Mouse (Mus musculus): ENCODE data around the gene Rnf181. TPM values are rescaled to one million over a fixed set of nuclear protein-coding genes. Genes with fewer than 3 reads are reported as not detected.

The Rnf181 gene
- total RNA-seq, 2 experiments from 2014 or later, result 75.9 to 83.5 TPM

GRCm38 (mm10) chr6:72344396-72345073 is 22.2 kb downstream of the Rnf181 start:
- no peak for DNase-seq (ENCODE audit: extremely low spot score in 1 of 2, low spot score in 1 of 2)

DNA sequence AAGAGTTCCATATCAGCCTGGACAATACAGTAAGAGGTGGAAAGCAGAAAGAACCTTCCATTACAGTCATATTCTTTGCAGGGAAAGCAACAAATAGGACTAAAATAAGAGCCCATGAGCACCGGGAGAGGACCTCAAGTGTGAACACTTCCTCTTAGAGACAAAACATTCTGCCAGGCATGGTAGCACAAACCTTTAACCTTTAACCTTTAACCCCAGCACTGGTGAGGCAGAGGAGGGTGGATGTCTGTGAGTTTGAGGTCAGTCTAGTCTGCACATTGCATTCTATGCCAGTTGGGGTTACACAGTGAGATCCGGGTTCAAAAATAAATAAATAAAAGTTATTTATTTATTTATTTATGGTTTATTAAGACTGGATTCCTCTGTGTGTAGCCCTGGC is 26.3 kb downstream of the Rnf181 start:
- no peak for DNase-seq (ENCODE audit: extremely low spot score in 1 of 2, low spot score in 1 of 2)

GRCm38 (mm10) chr6:72333111-72333510 is 33.6 kb downstream of the Rnf181 start:
- no peak for DNase-seq (ENCODE audit: extremely low spot score in 1 of 2, low spot score in 1 of 2)

DNA sequence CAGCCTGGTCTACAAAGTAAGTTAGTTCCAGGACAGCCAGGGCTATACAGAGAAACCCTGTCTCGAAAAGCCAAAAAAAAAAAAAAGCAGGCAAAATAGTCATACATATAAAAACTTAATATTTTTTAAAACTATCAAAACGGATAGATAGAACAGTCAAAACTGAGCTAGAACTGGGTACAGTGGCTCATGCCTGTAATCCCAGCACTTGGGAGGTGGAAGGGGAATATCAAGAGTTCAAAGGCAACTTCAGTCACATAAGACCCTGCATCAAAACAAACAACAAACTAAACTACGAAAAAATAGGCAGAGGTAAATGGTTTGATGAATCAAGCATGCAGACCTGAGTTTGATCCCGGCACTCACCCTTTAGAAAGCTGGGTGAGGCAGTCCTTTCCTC is 36.6 kb downstream of the Rnf181 start:
- no peak for DNase-seq (ENCODE audit: extremely low spot score in 1 of 2, low spot score in 1 of 2)

GRCm38 (mm10) chr6:72329019-72329418 is 37.7 kb downstream of the Rnf181 start:
- no peak for DNase-seq (ENCODE audit: extremely low spot score in 1 of 2, low spot score in 1 of 2)

- DNase-seq (ENCODE audit: extremely low spot score in 1 of 2, low spot score in 1 of 2), result peak in 1 of 2 experiments; percentile 21
These were observed 40.5 kb downstream of the Rnf181 start for GRCm38 (mm10) chr6:72326274-72326673.

DNA sequence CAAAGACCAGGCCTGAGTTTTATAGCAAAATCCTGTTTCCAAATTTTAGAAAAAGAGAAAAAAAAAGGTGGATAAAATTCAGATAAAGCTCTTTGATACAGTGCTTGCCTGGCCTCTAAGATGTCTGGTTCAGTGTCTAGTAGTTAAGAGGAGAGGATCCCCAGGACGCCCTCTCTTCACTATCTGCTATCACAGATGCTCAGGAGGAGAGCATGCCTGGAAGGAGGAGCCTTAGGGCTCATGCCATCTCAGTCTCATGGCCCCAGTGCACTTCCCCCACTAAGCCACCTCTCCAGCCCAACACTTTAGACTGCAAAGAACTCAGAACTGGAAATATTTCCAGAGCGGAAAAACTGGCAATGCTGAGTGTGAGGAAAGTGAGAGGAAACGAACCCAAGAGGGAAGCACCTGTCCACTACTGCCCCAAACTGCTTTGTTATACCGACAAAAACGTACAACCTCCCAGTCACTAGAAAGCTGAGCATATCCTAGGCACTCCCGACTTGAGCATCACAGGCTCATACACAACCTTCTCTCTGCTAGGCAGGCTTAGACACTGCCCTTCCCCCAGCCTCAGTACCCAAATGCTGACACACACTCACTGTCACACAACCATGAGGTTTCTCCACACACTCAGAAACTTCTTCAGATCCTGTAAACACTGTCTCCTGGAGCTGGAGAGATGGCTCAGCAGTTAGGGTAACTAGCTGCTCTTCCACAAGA is 42.8 kb downstream of the Rnf181 start:
- no peak for DNase-seq (ENCODE audit: extremely low spot score in 1 of 2, low spot score in 1 of 2)

DNA sequence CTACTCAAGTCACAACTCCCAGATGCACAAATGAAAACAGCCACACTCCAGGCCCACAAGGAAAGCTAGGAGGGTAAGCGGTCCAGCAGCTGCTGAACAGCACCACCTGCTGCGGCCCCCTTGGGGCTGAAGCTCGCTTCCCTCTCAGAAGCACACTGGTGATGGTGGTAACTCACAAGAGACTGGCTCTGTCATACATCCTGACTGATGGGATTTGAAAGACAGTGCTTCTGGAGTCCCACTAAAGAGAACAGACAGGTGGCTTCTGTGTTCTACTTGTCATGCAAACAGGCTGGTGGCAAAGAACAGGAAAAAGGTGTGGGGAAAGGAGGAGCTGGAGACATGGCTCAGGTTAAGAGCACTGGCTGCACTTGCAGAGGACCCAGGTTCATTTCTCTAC is 43.8 kb downstream of the Rnf181 start:
- DNase-seq (ENCODE audit: extremely low spot score in 1 of 2, low spot score in 1 of 2), result no peak

GRCm38 (mm10) chr6:72319019-72319418 is 47.7 kb downstream of the Rnf181 start:
- DNase-seq (ENCODE audit: extremely low spot score in 1 of 2, low spot score in 1 of 2), result peak; percentile 29 to 72

- no peak for DNase-seq (ENCODE audit: extremely low spot score in 1 of 2, low spot score in 1 of 2)
These were observed 48.3 kb downstream of the Rnf181 start for GRCm38 (mm10) chr6:72318440-72318839.

DNA sequence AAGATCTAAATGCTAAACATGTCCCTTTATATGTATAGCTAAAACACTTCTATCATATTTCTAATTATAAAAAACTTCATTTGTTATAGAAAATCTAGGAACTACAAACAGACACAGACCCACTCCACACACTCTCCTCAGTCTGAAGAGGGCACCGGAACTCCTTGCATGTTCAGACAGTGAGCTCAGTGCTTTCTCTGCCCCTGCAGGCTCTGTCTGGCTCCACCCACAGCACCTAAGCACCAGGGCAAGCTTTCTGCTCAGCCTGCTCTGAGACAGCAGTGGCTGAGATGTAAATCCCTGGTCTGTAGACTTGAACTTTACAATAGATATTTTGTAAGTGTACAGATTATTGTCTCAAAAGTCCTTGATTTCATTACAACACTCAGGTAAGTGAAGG is 50.7 kb downstream of the Rnf181 start:
- no peak for DNase-seq (ENCODE audit: extremely low spot score in 1 of 2, low spot score in 1 of 2)

- no peak for DNase-seq (ENCODE audit: extremely low spot score in 1 of 2, low spot score in 1 of 2)
These were observed 51.4 kb downstream of the Rnf181 start for GRCm38 (mm10) chr6:72315384-72315783.

DNA sequence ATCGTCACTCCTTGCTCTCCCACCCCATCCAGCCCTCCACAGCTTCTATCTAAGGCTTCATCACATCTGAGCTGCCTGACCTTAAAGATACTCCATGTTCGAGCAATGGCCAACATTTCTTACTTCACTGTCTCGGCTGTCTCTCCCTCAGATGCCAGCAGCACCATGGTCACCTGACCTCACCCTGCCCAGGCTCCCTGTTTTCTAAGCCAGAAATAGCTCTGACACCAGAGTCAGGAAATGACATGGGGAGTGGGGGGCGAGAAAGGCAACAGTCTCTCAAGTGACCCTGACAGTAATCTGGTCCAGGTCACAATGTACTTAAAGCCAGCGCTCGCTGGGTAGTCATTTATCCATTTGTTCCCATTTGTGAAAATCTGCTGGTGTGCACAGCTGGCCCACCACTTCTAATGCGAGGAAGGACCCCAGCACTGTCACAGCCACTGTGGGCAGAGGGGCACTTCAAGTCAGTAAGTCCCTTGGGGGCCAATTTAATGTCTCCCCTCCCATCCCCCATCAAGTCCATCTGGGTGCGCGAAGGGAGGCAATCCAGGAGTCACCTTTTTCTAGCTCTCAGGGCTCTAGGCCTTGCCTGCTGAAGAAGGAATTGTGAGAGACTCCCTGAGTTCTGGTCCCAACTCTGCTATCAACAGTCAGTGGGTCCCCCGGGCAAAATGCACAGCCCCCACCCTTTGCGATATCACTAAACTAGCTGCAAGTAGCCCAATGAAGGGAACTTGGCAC is 53.5 kb downstream of the Rnf181 start:
- no peak for DNase-seq (ENCODE audit: extremely low spot score in 1 of 2, low spot score in 1 of 2)

DNA sequence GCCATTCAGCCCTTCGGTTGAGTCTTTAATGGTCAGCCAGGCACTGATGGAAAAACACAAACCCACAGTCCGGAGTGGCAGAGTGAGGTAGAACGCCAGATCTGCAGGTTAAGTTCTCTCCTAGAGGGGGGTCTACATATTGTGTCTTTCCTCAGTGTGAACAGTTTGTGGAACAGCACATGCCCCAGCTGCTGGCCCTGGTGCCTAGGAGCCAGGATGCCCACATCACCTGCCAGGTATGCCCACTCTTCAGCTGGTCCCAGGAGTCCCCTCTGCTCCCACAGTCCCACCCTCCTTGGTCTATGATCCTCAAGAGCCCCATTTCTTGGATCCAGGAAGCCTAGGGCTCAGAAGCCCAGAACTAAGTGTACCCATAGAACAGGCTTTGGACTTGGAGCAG is 54.6 kb downstream of the Rnf181 start:
- DNase-seq (ENCODE audit: extremely low spot score in 1 of 2, low spot score in 1 of 2), result no peak

Other genes starting within 250 kb of the Rnf181 start
- 1 to 10 TPM; 2.3 to 2.8 TPM for gene Atoh8, start 131.4 kb downstream of the Rnf181 start, total RNA-seq (2021)
- not detected for gene Sftpb, start 62.3 kb downstream of the Rnf181 start, total RNA-seq (2021)
- 10 to 100 TPM; 31.4 to 36.4 TPM for gene Usp39, start 21.8 kb downstream of the Rnf181 start, total RNA-seq (2021)
- gene 0610030E20Rik, start 19.6 kb downstream of the Rnf181 start, total RNA-seq (2021), result 10 to 100 TPM; 13.1 to 15.8 TPM
- gene Tmem150a, start 11.5 kb downstream of the Rnf181 start, total RNA-seq (2021), result 10 to 100 TPM in 1 of 2 experiments, 1 to 10 TPM in 1; 8.5 to 11.9 TPM
- gene Vamp5, start 13.5 kb upstream of the Rnf181 start, total RNA-seq (2021), result 1 to 10 TPM; 3.9 to 4.6 TPM
- gene Vamp8, start 23.7 kb upstream of the Rnf181 start, total RNA-seq (2021), result 10 to 100 TPM; 14.3 to 16.2 TPM
- 10 to 100 TPM; 19.8 to 22.4 TPM for gene Ggcx, start 47.4 kb upstream of the Rnf181 start, total RNA-seq (2021)
- 100 to 1,000 TPM; 155 to 171 TPM for gene Mat2a, start 72.6 kb upstream of the Rnf181 start, total RNA-seq (2021)
- gene Sh2d6, start 154.8 kb upstream of the Rnf181 start, total RNA-seq (2021), result 1 to 10 TPM in 1 of 2 experiments, under 1 TPM in 1; 0.62 to 1.3 TPM
- 1 to 10 TPM; 3.5 to 4.0 TPM for gene Capg, start 177.4 kb upstream of the Rnf181 start, total RNA-seq (2021)
- 10 to 100 TPM; 22.0 to 23.4 TPM for gene Elmod3, start 231.5 kb upstream of the Rnf181 start, total RNA-seq (2021)
- 10 to 100 TPM; 57.8 to 58.7 TPM for gene Retsat, start 231.5 kb upstream of the Rnf181 start, total RNA-seq (2021)